Comparison of ENCODE assay signal across 8 mouse cellular contexts in genomic region chr11:84513171-84514116, GRCm38 (mm10). TPM values are rescaled to one million over a fixed set of nuclear protein-coding genes. Genes with fewer than 3 reads are reported as not detected.
DNase-seq lines count a peak whose midpoint lies in the region; ATAC-seq lines count a peak whose summit lies in the region.

Gene Aatf (minus strand): TSS chr11:84513522.

- H3K4me3 ChIP-seq in heart, embryonic 14.5 days (ENCODE audit: control insufficient read depth in 1 of 2, insufficient read depth in 1 of 2, low read depth in 1 of 2, low read length in 2 of 2): peak within 1 kb of the TSS; percentile 80 to 86
- peak within 1 kb of the TSS; percentile 89 for H3K4me3 ChIP-seq in liver, embryonic 13.5 days (replicated peaks)
- peak within 1 kb of the TSS; percentile 89 for H3K4me3 ChIP-seq in stomach, embryonic 16.5 days (replicated peaks; ENCODE audit: low read length)

- under 1% methylated on average over 80 of the region's 80 CpGs for WGBS in heart, embryonic 14.5 days
- under 1% methylated on average over 80 of the region's 80 CpGs for WGBS in liver, embryonic 13.5 days (ENCODE audit: insufficient replicate concordance)
- under 1% methylated on average over 79 of the region's 80 CpGs for WGBS in stomach, embryonic 16.5 days

- H3K9me3 ChIP-seq in heart, embryonic 14.5 days (ENCODE audit: control insufficient read depth, low read length): no peaks in the 10 kb centered on the region
- no peaks in the 10 kb centered on the region for H3K9me3 ChIP-seq in liver, embryonic 13.5 days (replicated peaks)
- no peaks in the 10 kb centered on the region for H3K9me3 ChIP-seq in stomach, embryonic 16.5 days (replicated peaks; ENCODE audit: control insufficient read depth, low read length)

- H3K4me1 ChIP-seq in heart, embryonic 14.5 days (ENCODE audit: control insufficient read depth in 2 of 2, insufficient read depth in 2 of 2, low read length in 2 of 2): peaks cover 0 to 7% of the 10 kb centered on the region in 2 experiments; a peak in 2 of 4 replicates
- peaks cover 21% of the 10 kb centered on the region for H3K4me1 ChIP-seq in liver, embryonic 13.5 days (replicated peaks)
- peaks cover 6% of the 10 kb centered on the region; the same call in 1 of the 2 replicates for H3K4me1 ChIP-seq in stomach, embryonic 16.5 days (ENCODE audit: control insufficient read depth, insufficient read depth, low read length)

- H3K4me2 ChIP-seq in heart, embryonic 14.5 days (ENCODE audit: low read length): peak within 1 kb of the TSS; percentile 95
- peak within 1 kb of the TSS; percentile 86 for H3K4me2 ChIP-seq in liver, embryonic 13.5 days
- peak within 1 kb of the TSS; percentile 95 for H3K4me2 ChIP-seq in stomach, embryonic 16.5 days (ENCODE audit: low read depth, low read length)

- peak; percentile 98 for ATAC-seq in CD4-positive, CD25-positive, alpha-beta regulatory T cell, adult 4 months
- peak; percentile 97 for ATAC-seq in heart, embryonic 14.5 days (ENCODE audit: insufficient number of reproducible peaks, insufficient read depth, low FRiP score, low read depth)
- peak; percentile 98 for ATAC-seq in liver, embryonic 13.5 days (ENCODE audit: low read depth)
- peak; percentile 99 for ATAC-seq in stomach, embryonic 16.5 days (ENCODE audit: insufficient read depth, low FRiP score)

- peak; percentile 95 for DNase-seq in c-Kit-negative CD71-positive TER-119-positive erythroid progenitor cells, embryonic 14.5 days (ENCODE audit: low read depth, low spot score)
- DNase-seq in fibroblast of lung, adult 2 months (ENCODE audit: low read depth): peak; percentile 94
- DNase-seq in kidney, postnatal 14 days: peak; percentile 99
- peak; percentile 94 for DNase-seq in liver, embryonic 13.5 days
- peak; percentile 99 for DNase-seq in neural tube, embryonic 10.5 days (ENCODE audit: extremely low spot score, low spot score)

- H3K9ac ChIP-seq in heart, embryonic 14.5 days (ENCODE audit: low read length): peak within 1 kb of the TSS; percentile 89
- H3K9ac ChIP-seq in liver, embryonic 13.5 days: peak within 1 kb of the TSS; percentile 91
- H3K9ac ChIP-seq in stomach, embryonic 16.5 days (ENCODE audit: low read length): peak within 1 kb of the TSS; percentile 94

- peaks cover 31% of the 10 kb centered on the region for H3K36me3 ChIP-seq in heart, embryonic 14.5 days (ENCODE audit: control insufficient read depth, insufficient read depth, low read length)
- H3K36me3 ChIP-seq in liver, embryonic 13.5 days: peaks cover 30% of the 10 kb centered on the region
- peaks cover 3% of the 10 kb centered on the region; the same call in 1 of the 2 replicates for H3K36me3 ChIP-seq in stomach, embryonic 16.5 days (ENCODE audit: control insufficient read depth, insufficient read depth, low read length)

- H3K27me3 ChIP-seq in heart, embryonic 14.5 days (ENCODE audit: control insufficient read depth, insufficient read depth, low read length): peaks cover 42% of the 10 kb centered on the region
- peaks cover 43% of the 10 kb centered on the region for H3K27me3 ChIP-seq in liver, embryonic 13.5 days
- H3K27me3 ChIP-seq in stomach, embryonic 16.5 days (ENCODE audit: control insufficient read depth, insufficient read depth, low read length): peaks cover 34% of the 10 kb centered on the region

- H3K27ac ChIP-seq in heart, embryonic 14.5 days (replicated peaks in 1 of 2; ENCODE audit: control insufficient read depth in 1 of 2, insufficient read depth in 1 of 2, low read depth in 2 of 2, low read length in 2 of 2): peak within 1 kb of the TSS; percentile 74 to 83
- peak within 1 kb of the TSS; percentile 73 for H3K27ac ChIP-seq in liver, embryonic 13.5 days
- peak within 1 kb of the TSS; percentile 69; the same call in 1 of the 2 replicates for H3K27ac ChIP-seq in stomach, embryonic 16.5 days (ENCODE audit: low read length)

RNA-seq across cellular contexts. Expression of gene Aatf, which starts in this region (rescaled TPM):
- 10 to 100 TPM; 34.6 to 46.3 TPM for polyA plus RNA-seq in CD4-positive, CD25-positive, alpha-beta regulatory T cell, adult 4 months (2017; shearing (Covaris generic))
- polyA plus RNA-seq in heart, embryonic 14.5 days (2014; fragmentation: Nextera tagmentation; extraction: Ambion mirVana): 21.0 and 23.8 TPM in 2 replicates
- polyA plus RNA-seq in liver, embryonic 13.5 days (2015; fragmentation: Nextera tagmentation; extraction: Ambion mirVana): 44.7 and 52.4 TPM in 2 replicates
- 50.1 and 55.3 TPM in 2 replicates for polyA plus RNA-seq in stomach, embryonic 16.5 days (2015; fragmentation: Nextera tagmentation; extraction: Ambion mirVana)

Comparison
In these comparisons a context has a peak if more than half of its experiments do, and no peak if none do; other contexts are left out.
1. Peak in every context shown above with its lines: DNase-seq, ATAC-seq, H3K4me3 ChIP-seq and H3K27ac ChIP-seq.